Mouse (Mus musculus) midbrain, embryonic 10.5 days (tissue): Measurements from ENCODE around the gene Wdr41. TPM values are rescaled to one million over a fixed set of nuclear protein-coding genes. Genes with fewer than 3 reads are reported as not detected.

Experiments
- DNase-seq: peaks from one replicate; pipeline ENCODE4 v3.0.0-alpha.2; 2017; ENCODE audit warnings: low spot score
- H3K27ac ChIP-seq: fragments of 300-500 bp; sonication (generic); replicated peaks from 2 replicates; pipeline ENCODE4 v1.5.1; 2016; ENCODE audit warnings: mild to moderate bottlenecking
- H3K27me3 ChIP-seq: fragments of 300-500 bp; sonication (generic); 2 replicates; pipeline ENCODE4 v1.6.1; 2016; ENCODE audit warnings: low read depth, mild to moderate bottlenecking; ENCODE audit not compliant: poor library complexity, severe bottlenecking
- H3K36me3 ChIP-seq: fragments of 300-500 bp; sonication (generic); 2 replicates; pipeline ENCODE4 v1.6.1; 2016; ENCODE audit warnings: mild to moderate bottlenecking, moderate library complexity
- H3K4me1 ChIP-seq: fragments of 300-500 bp; sonication (generic); 2 replicates; pipeline ENCODE4 v1.6.1; 2016
- H3K4me3 ChIP-seq: fragments of 300-500 bp; sonication (generic); 2 replicates; pipeline ENCODE4 v1.5.1; 2016; ENCODE audit warnings: mild to moderate bottlenecking, moderate library complexity
- H3K9me3 ChIP-seq: fragments of 300-500 bp; sonication (generic); replicated peaks from 2 replicates; pipeline ENCODE4 v1.6.1; 2016; ENCODE audit warnings: mild to moderate bottlenecking
- WGBS: fragments of 180-500 bp; shearing (Covaris S2); methylation state at CpG from one replicate; pipeline ENCODE4 v1.1.7; 2016; 5-methylcytosine and 5-hydroxymethylcytosine counted together
- polyA plus RNA-seq: library from polyadenylated mRNA; unstranded; fragments of >200 nt; fragmentation: Nextera tagmentation; extraction: Ambion mirVana; gene quantifications from 2 replicates; pipeline ENCODE4 v1.2.1, GENCODE M21; 2016

Gene Wdr41
- polyA plus RNA-seq, 1 experiment from 2014 or later, result 17.8 TPM

- DNase-seq, result no peak
- Histone ChIP-seq H3K27ac (no peak overlapping the region), H3K4me3 (no peak overlapping the region), H3K4me1 (no peaks in the 10 kb centered on the region), H3K9me3 (no peaks in the 10 kb centered on the region), H3K27me3 (no peaks in the 10 kb centered on the region), H3K36me3 (no peaks in the 10 kb centered on the region)
- WGBS, result 98% methylated on average over 4 of the region's 4 CpGs
These were observed 74.3 kb downstream of the Wdr41 start for GRCm38 (mm10) chr13:95050398-95050797.

- WGBS, result 89% methylated on average over 3 of the region's 3 CpGs
- no peaks in the 10 kb centered on the region for H3K9me3 ChIP-seq
- no peaks in the 10 kb centered on the region for H3K36me3 ChIP-seq
- H3K4me1 ChIP-seq, result no peaks in the 10 kb centered on the region
- H3K4me3 ChIP-seq, result no peak overlapping the region
- H3K27ac ChIP-seq, result no peak overlapping the region
- no peaks in the 10 kb centered on the region for H3K27me3 ChIP-seq
- no peak for DNase-seq
These were observed 76.3 kb downstream of the Wdr41 start for GRCm38 (mm10) chr13:95052421-95052820.

GRCm38 (mm10) chr13:95055742-95056388 lies 79.7 kb downstream of the Wdr41 start:
- Histone ChIP-seq H3K4me1 (no peaks in the 10 kb centered on the region), H3K36me3 (no peaks in the 10 kb centered on the region), H3K4me3 (no peak overlapping the region), H3K27ac (no peak overlapping the region), H3K9me3 (no peaks in the 10 kb centered on the region), H3K27me3 (no peaks in the 10 kb centered on the region)
- DNase-seq, result no peak
- WGBS, result 68% methylated on average over 1 of the region's 1 CpGs

- H3K4me3 ChIP-seq, result no peak overlapping the region
- no peaks in the 10 kb centered on the region for H3K9me3 ChIP-seq
- H3K4me1 ChIP-seq, result no peaks in the 10 kb centered on the region
- no peak for DNase-seq
- H3K27me3 ChIP-seq, result no peaks in the 10 kb centered on the region
- 88% methylated on average over 11 of the region's 11 CpGs for WGBS
- H3K27ac ChIP-seq, result no peak overlapping the region
- H3K36me3 ChIP-seq, result no peaks in the 10 kb centered on the region
These were observed 80.5 kb downstream of the Wdr41 start for GRCm38 (mm10) chr13:95056501-95057280.

- no peaks in the 10 kb centered on the region for H3K4me1 ChIP-seq
- H3K36me3 ChIP-seq, result no peaks in the 10 kb centered on the region
- DNase-seq, result no peak
- no peaks in the 10 kb centered on the region for H3K27me3 ChIP-seq
- no peak overlapping the region for H3K4me3 ChIP-seq
- H3K9me3 ChIP-seq, result no peaks in the 10 kb centered on the region
- 83% methylated on average over 4 of the region's 4 CpGs for WGBS
- H3K27ac ChIP-seq, result no peak overlapping the region
These were observed 82.7 kb downstream of the Wdr41 start for GRCm38 (mm10) chr13:95058885-95059284.

GRCm38 (mm10) chr13:95063390-95064017 lies 87.4 kb downstream of the Wdr41 start:
- DNase-seq, result no peak
- Histone ChIP-seq H3K4me3 (no peak overlapping the region), H3K4me1 (peaks cover 5% of the 10 kb centered on the region), H3K27me3 (no peaks in the 10 kb centered on the region), H3K9me3 (no peaks in the 10 kb centered on the region), H3K27ac (no peak overlapping the region), H3K36me3 (no peaks in the 10 kb centered on the region)
- 86% methylated on average over 4 of the region's 4 CpGs for WGBS

- no peaks in the 10 kb centered on the region for H3K27me3 ChIP-seq
- no peak for DNase-seq
- H3K4me3 ChIP-seq, result no peak overlapping the region
- peaks cover 5% of the 10 kb centered on the region for H3K4me1 ChIP-seq
- WGBS, result 71% methylated on average over 6 of the region's 6 CpGs
- no peak overlapping the region for H3K27ac ChIP-seq
- no peaks in the 10 kb centered on the region for H3K9me3 ChIP-seq
- no peaks in the 10 kb centered on the region for H3K36me3 ChIP-seq
These were observed 91.7 kb downstream of the Wdr41 start for GRCm38 (mm10) chr13:95067854-95068253.

- Histone ChIP-seq H3K36me3 (no peaks in the 10 kb centered on the region), H3K4me1 (peaks cover 1% of the 10 kb centered on the region; the same call in 1 of the 2 replicates), H3K4me3 (no peak overlapping the region), H3K27me3 (no peaks in the 10 kb centered on the region), H3K27ac (no peak overlapping the region), H3K9me3 (no peaks in the 10 kb centered on the region)
- DNase-seq, result no peak
These were observed 94.1 kb downstream of the Wdr41 start for GRCm38 (mm10) chr13:95070268-95070667.

Other genes with a start within 250 kb of the Wdr41 start
- gene Tbca, start 187.4 kb upstream of the Wdr41 start, polyA plus RNA-seq, result 227 and 245 TPM in 2 replicates
- 0.77 and 1.5 TPM in 2 replicates for gene Otp, start 100.7 kb upstream of the Wdr41 start, polyA plus RNA-seq